ENCODE assay signal across 11 mouse cellular contexts in the genomic region with DNA sequence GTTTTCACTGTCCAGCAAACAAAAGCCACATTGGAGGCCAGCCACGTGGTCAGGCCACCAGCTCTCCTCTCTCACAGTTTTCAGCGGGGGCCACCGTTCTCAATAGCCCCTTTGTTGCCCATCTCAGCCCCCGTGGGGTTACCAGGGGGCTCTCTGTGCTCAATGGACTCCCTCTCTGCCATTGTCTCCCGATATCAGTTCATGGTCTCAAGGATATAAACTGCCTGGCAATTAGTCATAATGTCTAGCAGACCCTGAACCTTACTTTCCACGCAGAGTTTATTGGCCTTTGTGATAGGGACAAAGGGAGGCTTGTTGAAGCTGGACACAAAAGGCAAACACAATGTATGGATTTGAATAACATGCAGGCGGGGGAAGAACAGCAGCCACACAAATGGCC.
DNase-seq lines count a peak whose midpoint lies in the region; ATAC-seq and TF ChIP-seq lines count a peak whose summit lies in the region.
"Had no signal": no experiment of that assay in that cellular context is flagged by ENCODE, and none has a peak within 500 bp of the region (broad histone marks: within the 10 kb centered on the region; RNA-seq: fewer than 3 reads in every experiment).

No protein-coding gene starts in this region.

- ATAC-seq in hindbrain, embryonic 16.5 days: no peak; the same call in 1 of the 2 replicates
- ATAC-seq in forebrain, embryonic 14.5 days: peak; percentile 72
- no peak for ATAC-seq in midbrain, postnatal 0 days (ENCODE audit: low FRiP score)
- ATAC-seq in kidney, embryonic 16.5 days (ENCODE audit: low FRiP score, low TSS enrichment): no peak

- H3K27me3 ChIP-seq in hindbrain, embryonic 10.5 days (ENCODE audit: insufficient read depth, poor library complexity, severe bottlenecking): peaks cover 88% of the 10 kb centered on the region
- H3K27me3 ChIP-seq in hindbrain, embryonic 16.5 days (replicated peaks; ENCODE audit: control insufficient read depth, insufficient read depth, low read length): peaks cover 4% of the 10 kb centered on the region
- H3K27me3 ChIP-seq in forebrain, embryonic 14.5 days (replicated peaks; ENCODE audit: control insufficient read depth, insufficient read depth, low read length): no peaks in the 10 kb centered on the region
- H3K27me3 ChIP-seq in midbrain, postnatal 0 days (ENCODE audit: insufficient read depth, low read length): no peaks in the 10 kb centered on the region
- no peaks in the 10 kb centered on the region for H3K27me3 ChIP-seq in kidney, embryonic 16.5 days (ENCODE audit: insufficient read depth, low read length)

- H3K9ac ChIP-seq in hindbrain, embryonic 16.5 days (ENCODE audit: low read depth, low read length): no peak overlapping the region
- no peak overlapping the region for H3K9ac ChIP-seq in forebrain, embryonic 14.5 days (ENCODE audit: low read length)
- no peak overlapping the region for H3K9ac ChIP-seq in midbrain, postnatal 0 days (replicated peaks; ENCODE audit: low read length, poor library complexity, severe bottlenecking)
- no peak overlapping the region for H3K9ac ChIP-seq in kidney, embryonic 16.5 days (replicated peaks; ENCODE audit: low read length)

- H3K36me3 ChIP-seq in hindbrain, embryonic 10.5 days: no peaks in the 10 kb centered on the region
- no peaks in the 10 kb centered on the region for H3K36me3 ChIP-seq in hindbrain, embryonic 16.5 days (ENCODE audit: control insufficient read depth, insufficient read depth, low read length)
- H3K36me3 ChIP-seq in forebrain, embryonic 14.5 days (ENCODE audit: control insufficient read depth, insufficient read depth, low read length): no peaks in the 10 kb centered on the region
- no peaks in the 10 kb centered on the region for H3K36me3 ChIP-seq in midbrain, postnatal 0 days (ENCODE audit: insufficient read depth, low read length)
- no peaks in the 10 kb centered on the region for H3K36me3 ChIP-seq in kidney, embryonic 16.5 days (ENCODE audit: insufficient read depth, low read length)

- H3K4me3 ChIP-seq in hindbrain, embryonic 10.5 days: no peak overlapping the region
- H3K4me3 ChIP-seq in hindbrain, embryonic 16.5 days (ENCODE audit: low read length): no peak overlapping the region
- H3K4me3 ChIP-seq in forebrain, embryonic 14.5 days (ENCODE audit: low read depth, low read length): no peak overlapping the region
- H3K4me3 ChIP-seq in midbrain, postnatal 0 days (ENCODE audit: low read depth, low read length): no peak overlapping the region
- H3K4me3 ChIP-seq in kidney, embryonic 16.5 days (ENCODE audit: low read length): no peak overlapping the region

- H3K27ac ChIP-seq in hindbrain, embryonic 10.5 days: peak overlapping the region; percentile 77
- no peak overlapping the region for H3K27ac ChIP-seq in hindbrain, embryonic 16.5 days (ENCODE audit: low read depth, low read length)
- no peak overlapping the region for H3K27ac ChIP-seq in forebrain, embryonic 14.5 days (ENCODE audit: low read depth, low read length)
- H3K27ac ChIP-seq in midbrain, postnatal 0 days (ENCODE audit: low read depth, low read length): no peak overlapping the region
- H3K27ac ChIP-seq in kidney, embryonic 16.5 days (ENCODE audit: low read length): no peak overlapping the region

- no peaks in the 10 kb centered on the region for H3K9me3 ChIP-seq in hindbrain, embryonic 10.5 days
- no peaks in the 10 kb centered on the region for H3K9me3 ChIP-seq in hindbrain, embryonic 16.5 days (ENCODE audit: control insufficient read depth, low read length)
- H3K9me3 ChIP-seq in forebrain, embryonic 14.5 days (replicated peaks; ENCODE audit: control insufficient read depth, low read length): no peaks in the 10 kb centered on the region
- no peaks in the 10 kb centered on the region for H3K9me3 ChIP-seq in midbrain, postnatal 0 days (ENCODE audit: low read length)
- no peaks in the 10 kb centered on the region for H3K9me3 ChIP-seq in kidney, embryonic 16.5 days (ENCODE audit: low read length)

- peak; percentile 83 for DNase-seq in hindbrain, embryonic 10.5 days (ENCODE audit: low spot score)
- DNase-seq in brain, adult 2 months (ENCODE audit: low read depth, low spot score): peak; percentile 83
- DNase-seq in forebrain, embryonic 14.5 days (ENCODE audit: low spot score): peak; percentile 66
- DNase-seq in midbrain, postnatal 0 days (ENCODE audit: low spot score): peak; percentile 9
- DNase-seq in yolk sac, embryonic 10.5 days (ENCODE audit: low spot score): no peak
- no peak for DNase-seq in testis, postnatal 14 days (ENCODE audit: low spot score)
- DNase-seq: adrenal gland, adult 8-10 months; cerebellum, adult 9-10 months; kidney, postnatal 14 days had no signal

- 15% methylated on average over 7 of the region's 7 CpGs for WGBS in hindbrain, embryonic 10.5 days
- WGBS in hindbrain, embryonic 16.5 days: 16% methylated on average over 7 of the region's 7 CpGs
- WGBS in forebrain, embryonic 14.5 days: 4% methylated on average over 7 of the region's 7 CpGs
- 12% methylated on average over 7 of the region's 7 CpGs for WGBS in midbrain, postnatal 0 days
- WGBS in kidney, embryonic 16.5 days: 64% methylated on average over 7 of the region's 7 CpGs

- H3K4me1 ChIP-seq in hindbrain, embryonic 10.5 days (replicated peaks): peaks cover 26% of the 10 kb centered on the region
- no peaks in the 10 kb centered on the region; the same call in 1 of the 2 replicates for H3K4me1 ChIP-seq in hindbrain, embryonic 16.5 days (ENCODE audit: control insufficient read depth, insufficient read depth, low read depth, low read length)
- peaks cover 11% of the 10 kb centered on the region; the same call in 1 of the 2 replicates for H3K4me1 ChIP-seq in forebrain, embryonic 14.5 days (ENCODE audit: control insufficient read depth, insufficient read depth, low read length)
- H3K4me1 ChIP-seq in midbrain, postnatal 0 days (ENCODE audit: insufficient read depth, low read length): no peaks in the 10 kb centered on the region
- H3K4me1 ChIP-seq in kidney, embryonic 16.5 days (ENCODE audit: insufficient read depth, low read length): no peaks in the 10 kb centered on the region

- H3K4me2 ChIP-seq in hindbrain, embryonic 16.5 days (ENCODE audit: low read length): no peak overlapping the region
- H3K4me2 ChIP-seq in forebrain, embryonic 14.5 days (ENCODE audit: low read length): no peak overlapping the region
- H3K4me2 ChIP-seq in midbrain, postnatal 0 days (ENCODE audit: low read depth, low read length, poor library complexity, severe bottlenecking): no peak overlapping the region
- H3K4me2 ChIP-seq in kidney, embryonic 16.5 days (replicated peaks; ENCODE audit: low read depth, low read length): no peak overlapping the region

- TF ChIP-seq CTCF in midbrain, postnatal 0 days (IDR thresholded peaks at IDR 0.05): no peak

Comparison
In these comparisons a context has a peak if more than half of its experiments do, and no peak if none do; other contexts are left out.
1. DNase-seq: peak in hindbrain, embryonic 10.5 days (single experiment), brain, adult 2 months (single experiment), forebrain, embryonic 14.5 days (single experiment) and midbrain, postnatal 0 days (single experiment); none in yolk sac, embryonic 10.5 days (single experiment) and testis, postnatal 14 days (single experiment).